Mouse (Mus musculus) lung, postnatal 10 days (tissue): Measurements from ENCODE around the gene Dhx32.

ENCODE experiments used
- DNase-seq: peaks from one replicate; pipeline ENCODE4 v3.0.0; 2021

Gene Dhx32

GRCm38 (mm10) chr7:133768517-133768916 lies 14.0 kb downstream of the Dhx32 start:
- no peak for DNase-seq

DNA sequence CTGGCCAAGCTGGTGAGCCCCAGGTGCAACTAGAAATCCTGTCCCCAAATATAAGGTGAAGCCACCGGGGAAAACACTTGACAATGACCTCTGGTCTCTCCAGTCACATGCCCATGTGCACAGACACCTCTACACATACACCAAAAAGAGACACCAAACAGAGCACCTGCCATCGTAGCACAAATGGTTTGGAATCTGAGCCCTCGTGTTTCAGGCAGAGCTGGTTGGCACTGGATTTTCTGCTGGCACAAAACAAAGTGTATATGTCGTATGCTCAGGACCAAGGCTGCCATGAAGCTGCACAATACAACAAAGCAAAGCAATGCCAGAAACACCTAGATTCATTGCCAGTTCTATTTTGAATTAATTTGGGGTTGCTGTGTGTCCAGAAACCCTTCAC lies 14.5 kb downstream of the Dhx32 start:
- DNase-seq = no peak

- peak; percentile 81 for DNase-seq
These were observed 16.7 kb downstream of the Dhx32 start for GRCm38 (mm10) chr7:133765849-133766243.

- no peak for DNase-seq
These were observed 17.2 kb downstream of the Dhx32 start for GRCm38 (mm10) chr7:133765240-133765848.

GRCm38 (mm10) chr7:133764425-133764824 lies 18.1 kb downstream of the Dhx32 start:
- no peak for DNase-seq

GRCm38 (mm10) chr7:133762696-133763095 lies 19.8 kb downstream of the Dhx32 start:
- no peak for DNase-seq

DNA sequence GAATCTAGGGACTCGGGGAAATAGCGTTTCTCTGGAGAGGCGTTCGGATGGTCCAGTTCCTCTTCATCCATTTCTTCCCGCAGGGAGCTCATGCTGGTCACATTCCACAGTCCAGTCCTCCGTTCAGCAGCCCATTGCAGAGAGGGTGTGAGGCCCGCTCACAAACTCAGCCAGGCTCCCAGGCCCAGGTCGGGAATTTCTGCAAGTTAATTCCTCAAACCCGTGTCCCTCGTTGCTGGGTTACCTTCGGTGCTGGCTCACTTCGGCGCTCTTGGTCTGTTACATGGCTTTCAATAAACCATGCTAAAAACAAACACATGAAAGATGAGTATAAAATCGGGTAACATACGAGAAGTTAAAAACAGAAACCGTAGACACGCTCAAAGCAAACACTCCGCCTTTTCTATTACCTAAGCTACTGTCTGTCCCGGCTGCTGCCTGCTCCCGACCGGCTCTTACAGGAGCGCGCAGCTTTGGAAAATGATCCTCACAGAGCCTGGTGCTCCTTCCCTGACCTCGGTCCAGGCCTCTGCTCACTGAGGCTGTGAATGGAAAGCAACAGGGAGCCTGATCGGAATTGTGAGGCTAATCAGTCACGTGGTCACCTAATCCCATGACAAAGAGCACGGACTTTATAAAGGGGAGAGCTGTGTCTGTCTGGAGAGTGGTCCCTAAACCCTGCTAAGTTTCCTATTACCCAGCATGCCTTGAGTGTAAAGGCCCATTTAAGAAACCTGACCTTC lies 22.7 kb downstream of the Dhx32 start:
- DNase-seq = no peak

- DNase-seq = no peak
These were observed 23.8 kb downstream of the Dhx32 start for GRCm38 (mm10) chr7:133758716-133759115.

DNA sequence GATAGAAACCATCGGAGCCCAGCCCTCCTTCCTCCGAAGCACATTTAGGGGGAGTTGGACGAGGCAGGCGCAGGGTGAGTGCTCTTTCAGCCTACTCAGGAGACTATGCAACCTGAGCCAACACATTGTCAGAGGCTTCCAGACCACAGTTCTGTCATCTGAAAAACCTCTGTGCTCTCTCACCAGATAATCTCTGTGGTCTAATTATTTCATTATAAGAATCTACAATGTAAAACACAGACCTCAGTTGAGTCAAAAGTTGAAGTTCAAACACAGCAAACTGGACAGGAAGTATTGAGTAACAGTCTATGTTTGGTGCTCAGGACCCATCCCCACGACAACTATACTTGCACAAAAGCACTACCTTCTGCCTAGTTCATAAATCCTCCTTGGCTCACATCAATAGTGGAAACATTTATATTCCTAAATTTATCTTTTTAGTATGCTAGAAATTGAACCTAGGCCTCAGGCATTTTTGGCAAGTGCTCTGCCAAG lies 24.5 kb downstream of the Dhx32 start:
- DNase-seq = no peak

GRCm38 (mm10) chr7:133751163-133751562 lies 31.4 kb downstream of the Dhx32 start:
- peak; percentile 37 for DNase-seq

- no peak for DNase-seq
These were observed 31.9 kb downstream of the Dhx32 start for GRCm38 (mm10) chr7:133750666-133751065.

DNA sequence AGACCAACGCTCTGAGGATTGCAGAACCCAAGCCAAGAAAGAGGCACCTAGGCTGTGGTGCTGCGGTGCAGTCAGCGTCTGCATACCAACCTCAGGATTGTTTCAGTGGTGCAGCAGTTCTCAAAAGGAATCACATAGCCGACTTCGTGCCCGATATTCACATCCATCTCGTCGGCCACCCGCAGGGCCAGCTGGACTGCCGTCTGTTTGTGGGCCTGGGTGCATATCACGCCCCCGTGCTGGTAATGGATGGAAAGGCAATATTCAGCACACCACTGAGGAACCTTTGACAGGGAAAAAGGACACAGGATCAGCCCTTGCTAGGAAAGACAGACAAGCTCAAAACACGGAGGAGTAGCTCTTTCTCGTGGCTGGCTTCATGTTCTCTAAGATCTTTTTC lies 33.8 kb downstream of the Dhx32 start:
- no peak for DNase-seq

DNA sequence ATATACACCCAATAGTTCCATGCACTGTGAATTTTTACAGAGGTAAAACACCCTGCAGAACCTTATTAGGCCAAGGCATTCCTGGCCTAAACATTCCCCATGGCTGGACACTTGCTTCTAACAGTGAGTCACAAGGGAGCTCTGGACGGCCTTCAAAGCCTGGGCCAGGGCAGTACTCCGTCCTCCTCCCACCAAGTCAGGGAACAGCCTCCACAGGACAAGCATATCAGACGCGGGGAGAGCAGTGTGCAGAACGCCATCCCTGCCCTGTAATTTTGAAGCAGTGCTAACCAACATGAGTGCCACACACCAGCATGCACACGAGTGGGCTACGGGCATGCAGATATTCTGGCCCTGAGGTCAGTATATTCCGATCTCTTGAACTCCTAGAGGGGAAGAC lies 35.2 kb downstream of the Dhx32 start:
- peak; percentile 25 for DNase-seq

- DNase-seq = peak; percentile 27
These were observed 37.8 kb downstream of the Dhx32 start for GRCm38 (mm10) chr7:133744701-133745100.

- DNase-seq = no peak
These were observed 38.3 kb downstream of the Dhx32 start for GRCm38 (mm10) chr7:133744209-133744608.

- DNase-seq = no peak
These were observed 38.9 kb downstream of the Dhx32 start for GRCm38 (mm10) chr7:133743611-133744010.

DNA sequence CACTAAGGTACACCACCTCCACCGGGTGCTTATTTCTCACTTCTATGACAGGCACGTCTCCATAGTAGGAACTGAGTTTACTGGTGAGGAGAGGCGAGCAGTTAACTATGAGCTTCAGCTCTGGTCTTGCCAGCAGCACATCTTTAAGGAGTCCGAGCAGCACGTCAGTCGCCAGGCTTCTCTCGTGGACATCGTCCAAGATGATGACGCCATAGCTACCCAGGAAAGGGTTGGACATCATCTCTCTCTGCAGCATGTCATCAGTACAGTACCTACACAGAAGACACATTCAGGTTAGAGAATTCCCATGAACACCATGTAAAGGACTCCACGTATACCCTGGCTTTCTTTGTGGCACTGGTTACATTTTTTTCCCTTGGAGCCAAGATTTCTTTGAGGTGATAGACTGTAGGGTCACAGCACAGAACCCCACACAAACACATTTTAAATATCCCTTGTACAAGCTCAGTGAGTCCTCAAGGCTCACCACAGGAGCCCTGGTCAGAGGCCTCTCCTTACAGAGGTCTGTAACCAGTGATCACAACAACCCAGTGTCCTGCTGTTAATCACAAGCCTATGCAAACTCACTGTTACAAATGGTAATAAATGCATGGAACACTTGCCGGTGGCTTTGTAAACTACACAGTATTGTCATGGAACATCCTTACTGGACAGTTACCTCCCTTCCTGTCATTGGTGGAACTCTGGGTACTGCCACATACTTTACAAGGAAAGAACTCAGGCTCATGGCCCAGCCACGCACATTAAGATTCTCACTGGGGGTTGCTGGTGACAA lies 39.8 kb downstream of the Dhx32 start:
- DNase-seq = peak; percentile 25

- no peak for DNase-seq
These were observed 42.0 kb downstream of the Dhx32 start for GRCm38 (mm10) chr7:133740558-133740957.

GRCm38 (mm10) chr7:133731971-133732645 lies 50.4 kb downstream of the Dhx32 start:
- DNase-seq = no peak

DNA sequence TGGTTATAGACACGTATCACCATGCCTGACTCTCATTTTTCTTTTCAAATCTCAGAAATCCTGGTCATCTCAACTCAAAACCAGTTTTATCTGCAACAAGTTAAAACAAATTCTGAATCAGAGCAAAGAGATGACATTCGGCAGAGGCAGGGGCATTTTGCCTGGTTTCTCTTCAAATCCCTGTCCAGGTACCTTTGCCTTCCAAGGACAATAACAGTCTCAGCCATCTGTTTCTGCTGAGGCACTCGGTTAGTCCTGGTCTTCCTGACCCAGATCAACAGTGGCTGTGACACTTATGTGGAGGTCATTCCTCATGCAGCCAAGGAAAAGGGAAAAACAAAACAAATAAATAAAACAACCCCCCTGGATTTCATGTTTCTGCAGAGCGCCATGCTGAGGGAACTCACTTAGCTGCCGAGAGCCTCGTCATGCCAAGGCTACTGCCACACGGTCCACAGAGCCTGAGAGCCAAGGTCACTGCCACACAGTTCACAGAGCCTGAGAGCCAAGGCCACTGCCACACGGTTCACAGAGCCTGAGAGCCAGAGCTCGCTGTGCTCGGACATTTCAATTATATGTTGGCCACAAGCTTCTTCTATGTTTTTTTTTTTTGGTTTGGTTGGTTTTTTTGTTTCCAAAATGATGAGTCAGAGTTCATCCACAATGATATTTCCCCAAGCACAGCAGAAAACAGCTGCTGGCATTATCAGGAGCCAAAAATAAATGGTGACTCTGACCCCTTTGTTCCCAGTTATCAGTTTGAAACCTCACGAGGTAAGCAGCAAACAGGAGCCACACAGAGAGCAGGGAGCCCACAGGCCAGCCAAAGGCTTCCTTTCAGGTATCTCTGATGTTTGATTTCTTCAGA lies 52.0 kb downstream of the Dhx32 start:
- no peak for DNase-seq

DNA sequence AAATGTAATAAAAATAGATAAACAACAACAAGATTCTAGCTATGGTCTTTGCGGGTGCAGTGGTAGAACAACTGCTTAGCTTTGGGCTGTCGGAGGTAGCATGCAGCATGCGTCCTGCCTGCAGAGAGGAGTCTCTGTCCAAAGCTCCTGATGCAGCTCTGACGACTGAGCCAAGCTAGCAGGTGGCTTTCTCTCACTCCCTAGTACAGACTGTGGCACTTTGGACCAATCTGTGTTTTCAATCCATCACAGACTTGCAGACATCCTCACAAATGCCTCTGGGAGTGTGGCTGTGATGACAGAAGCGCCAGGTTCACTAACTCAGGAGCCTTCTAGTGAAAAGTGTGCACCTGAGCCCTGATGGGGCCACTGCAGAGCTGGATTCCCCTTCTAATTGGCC lies 53.2 kb downstream of the Dhx32 start:
- DNase-seq = no peak

GRCm38 (mm10) chr7:133727027-133727426 lies 55.5 kb downstream of the Dhx32 start:
- DNase-seq = no peak
